Mouse (Mus musculus): ENCODE data around the gene B3gat2. TPM values are rescaled to one million over a fixed set of nuclear protein-coding genes. Genes with fewer than 3 reads are reported as not detected.

The B3gat2 gene
- polyA plus RNA-seq, 1 experiment from 2014 or later: 0.50 TPM

- Histone ChIP-seq H3K4me3 (replicated peaks) (no peak overlapping the region), H3K9ac (no peak overlapping the region), H3K4me1 (no peaks in the 10 kb centered on the region), H3K36me3 (peaks cover 4% of the 10 kb centered on the region; the same call in 1 of the 2 replicates), H3K27ac (no peak overlapping the region), H3K27me3 (replicated peaks) (no peaks in the 10 kb centered on the region), H3K4me2 (no peak overlapping the region), H3K9me3 (no peaks in the 10 kb centered on the region)
- no peak for ATAC-seq (ENCODE audit: insufficient read depth, low FRiP score, low read depth)
Measured at GRCm38 (mm10) chr1:23840924-23841323, 79.4 kb downstream of the B3gat2 start.

GRCm38 (mm10) chr1:23842629-23843028 is 81.1 kb downstream of the B3gat2 start:
- H3K9me3 ChIP-seq: no peaks in the 10 kb centered on the region
- H3K36me3 ChIP-seq: peaks cover 4% of the 10 kb centered on the region; the same call in 1 of the 2 replicates
- no peak overlapping the region for H3K4me2 ChIP-seq
- no peak for ATAC-seq (ENCODE audit: insufficient read depth, low FRiP score, low read depth)
- H3K27me3 ChIP-seq (replicated peaks): no peaks in the 10 kb centered on the region
- no peaks in the 10 kb centered on the region for H3K4me1 ChIP-seq
- 67% methylated on average over 3 of the region's 3 CpGs for WGBS
- H3K27ac ChIP-seq: no peak overlapping the region
- no peak overlapping the region for H3K4me3 ChIP-seq (replicated peaks)
- H3K9ac ChIP-seq: no peak overlapping the region

DNA sequence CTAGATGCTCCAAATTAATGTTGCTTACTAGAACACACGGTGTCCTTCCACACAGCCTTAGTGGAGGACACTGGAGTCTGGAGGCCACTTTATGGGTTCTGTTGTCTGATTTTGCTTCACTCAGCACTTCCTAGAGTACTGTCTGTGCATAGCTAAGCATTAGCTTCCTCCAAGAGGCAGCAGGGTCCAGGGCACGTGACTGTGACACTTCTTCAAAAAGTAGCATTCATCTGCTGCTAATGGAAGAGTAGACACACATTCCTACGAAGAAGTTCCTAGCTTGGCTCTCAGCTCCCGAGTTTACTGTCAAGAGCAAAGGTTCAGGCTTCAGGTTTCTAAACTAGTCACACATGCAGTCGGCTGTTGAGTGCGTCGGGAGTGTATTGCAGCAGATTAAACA is 82.2 kb downstream of the B3gat2 start:
- Histone ChIP-seq H3K4me3 (replicated peaks) (no peak overlapping the region), H3K27ac (no peak overlapping the region), H3K9me3 (no peaks in the 10 kb centered on the region), H3K9ac (no peak overlapping the region), H3K27me3 (replicated peaks) (no peaks in the 10 kb centered on the region), H3K36me3 (peaks cover 6% of the 10 kb centered on the region; the same call in 1 of the 2 replicates), H3K4me1 (no peaks in the 10 kb centered on the region), H3K4me2 (no peak overlapping the region)
- no peak for ATAC-seq (ENCODE audit: insufficient read depth, low FRiP score, low read depth)
- 66% methylated on average over 7 of the region's 7 CpGs for WGBS

- no peak for ATAC-seq (ENCODE audit: insufficient read depth, low FRiP score, low read depth)
- WGBS: 90% methylated on average over 10 of the region's 10 CpGs
- H3K27ac ChIP-seq: no peak overlapping the region
Measured at GRCm38 (mm10) chr1:23845007-23845406, 83.5 kb downstream of the B3gat2 start.

DNA sequence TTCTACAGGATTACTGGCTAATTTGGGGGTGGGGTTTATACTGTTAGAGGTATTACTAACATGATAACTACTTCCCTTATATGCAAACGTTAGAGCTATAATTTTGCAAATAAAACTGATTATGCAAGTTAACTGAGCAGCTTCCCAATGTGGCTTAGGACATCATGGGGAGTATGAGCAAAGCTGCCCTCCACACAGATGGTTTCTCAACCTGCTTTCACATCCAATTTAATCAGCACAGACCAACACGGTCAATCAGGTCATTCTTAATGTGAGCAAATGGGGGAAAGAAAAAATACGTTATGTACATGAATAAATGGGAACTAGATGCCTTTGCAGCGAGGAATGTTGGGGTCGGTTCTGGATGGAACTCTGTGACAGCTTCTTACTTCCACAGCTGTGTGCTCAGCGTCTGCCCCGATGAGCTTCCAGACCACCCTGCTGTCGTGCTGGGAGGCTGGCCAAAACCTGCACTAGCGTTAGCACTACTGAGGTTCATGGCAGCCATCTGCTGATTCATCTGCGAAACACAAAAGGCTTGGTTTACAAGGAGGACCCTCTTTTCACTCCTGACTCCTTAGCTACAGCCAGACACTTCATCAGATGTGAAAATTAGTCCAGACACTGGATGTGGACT is 84.6 kb downstream of the B3gat2 start:
- Histone ChIP-seq H3K4me3 (replicated peaks) (no peak overlapping the region), H3K27me3 (replicated peaks) (no peaks in the 10 kb centered on the region), H3K27ac (no peak overlapping the region), H3K4me2 (no peak overlapping the region), H3K4me1 (no peaks in the 10 kb centered on the region), H3K9me3 (no peaks in the 10 kb centered on the region), H3K36me3 (peaks cover 9% of the 10 kb centered on the region), H3K9ac (no peak overlapping the region)
- no peak for ATAC-seq (ENCODE audit: insufficient read depth, low FRiP score, low read depth)
- 51% methylated on average over 10 of the region's 10 CpGs for WGBS

More at GRCm38 (mm10) chr1:23845007-23845406, 83.5 kb downstream of the B3gat2 start:
- Histone ChIP-seq H3K9me3 (no peaks in the 10 kb centered on the region), H3K4me2 (no peak overlapping the region), H3K9ac (no peak overlapping the region), H3K36me3 (peaks cover 9% of the 10 kb centered on the region), H3K4me1 (no peaks in the 10 kb centered on the region), H3K4me3 (replicated peaks) (no peak overlapping the region), H3K27me3 (replicated peaks) (no peaks in the 10 kb centered on the region)

DNA sequence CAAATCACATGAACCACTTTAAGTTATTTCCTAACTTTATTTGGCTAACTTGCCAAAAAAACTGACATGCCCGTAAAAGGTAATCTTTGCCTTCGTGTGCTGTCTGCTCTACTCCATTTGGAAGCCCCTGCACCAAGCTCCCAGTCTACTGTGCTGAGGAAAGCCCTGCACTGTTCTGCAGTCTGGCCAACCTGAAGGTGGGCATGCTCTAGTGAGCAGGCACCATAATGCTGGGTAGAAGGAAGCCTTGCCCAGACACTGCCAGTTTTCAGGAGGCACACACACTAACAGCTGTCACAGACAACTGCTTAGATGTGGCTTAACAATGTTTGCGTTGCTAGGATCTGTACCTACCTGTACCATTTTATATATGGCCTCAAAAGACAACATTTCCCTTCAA is 94.1 kb downstream of the B3gat2 start:
- no peaks in the 10 kb centered on the region for H3K4me1 ChIP-seq
- no peak overlapping the region for H3K9ac ChIP-seq
- no peaks in the 10 kb centered on the region for H3K27me3 ChIP-seq (replicated peaks)
- H3K9me3 ChIP-seq: no peaks in the 10 kb centered on the region
- H3K36me3 ChIP-seq: peaks cover 9% of the 10 kb centered on the region; the same call in 1 of the 2 replicates
- no peak overlapping the region for H3K4me3 ChIP-seq (replicated peaks)
- ATAC-seq (ENCODE audit: insufficient read depth, low FRiP score, low read depth): no peak
- H3K27ac ChIP-seq: no peak overlapping the region
- no peak overlapping the region for H3K4me2 ChIP-seq
- WGBS: 80% methylated on average over 3 of the region's 3 CpGs

GRCm38 (mm10) chr1:23860944-23861343 is 99.4 kb downstream of the B3gat2 start:
- 76% methylated on average over 2 of the region's 2 CpGs for WGBS
- H3K9ac ChIP-seq: no peak overlapping the region
- no peaks in the 10 kb centered on the region for H3K9me3 ChIP-seq
- no peak overlapping the region for H3K27ac ChIP-seq
- ATAC-seq (ENCODE audit: insufficient read depth, low FRiP score, low read depth): no peak
- no peaks in the 10 kb centered on the region for H3K27me3 ChIP-seq (replicated peaks)
- H3K36me3 ChIP-seq: 0 out of 2 replicates have a peak, but pooled peaks cover 10% of the 10 kb centered on the region
- no peak overlapping the region for H3K4me3 ChIP-seq (replicated peaks)
- H3K4me2 ChIP-seq: no peak overlapping the region
- no peaks in the 10 kb centered on the region for H3K4me1 ChIP-seq

DNA sequence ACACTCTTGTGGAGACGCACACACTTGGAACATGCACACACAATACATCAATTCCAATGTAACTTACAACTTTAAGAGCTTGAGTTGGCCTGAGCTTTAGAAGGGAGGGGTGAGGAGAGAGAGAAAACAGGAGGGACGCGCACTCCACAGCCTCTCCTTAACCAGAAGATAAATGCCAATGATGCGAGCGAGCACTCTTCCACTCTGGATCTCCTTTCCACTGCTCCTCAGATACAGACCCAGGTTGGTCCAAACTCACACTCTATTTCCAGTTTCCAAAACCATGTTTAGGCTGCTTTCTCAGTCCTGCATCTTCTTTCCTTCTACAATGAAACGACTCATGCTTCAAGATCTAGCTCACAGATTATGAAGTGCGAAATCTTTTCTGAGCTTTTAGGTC is 104.0 kb downstream of the B3gat2 start:
- Histone ChIP-seq H3K4me3 (replicated peaks) (no peak overlapping the region), H3K27ac (no peak overlapping the region), H3K36me3 (0 out of 2 replicates have a peak, but pooled peaks cover 5% of the 10 kb centered on the region), H3K9ac (no peak overlapping the region), H3K4me1 (no peaks in the 10 kb centered on the region), H3K4me2 (no peak overlapping the region), H3K9me3 (no peaks in the 10 kb centered on the region), H3K27me3 (replicated peaks) (no peaks in the 10 kb centered on the region)
- WGBS: 91% methylated on average over 7 of the region's 7 CpGs
- ATAC-seq (ENCODE audit: insufficient read depth, low FRiP score, low read depth): no peak

DNA sequence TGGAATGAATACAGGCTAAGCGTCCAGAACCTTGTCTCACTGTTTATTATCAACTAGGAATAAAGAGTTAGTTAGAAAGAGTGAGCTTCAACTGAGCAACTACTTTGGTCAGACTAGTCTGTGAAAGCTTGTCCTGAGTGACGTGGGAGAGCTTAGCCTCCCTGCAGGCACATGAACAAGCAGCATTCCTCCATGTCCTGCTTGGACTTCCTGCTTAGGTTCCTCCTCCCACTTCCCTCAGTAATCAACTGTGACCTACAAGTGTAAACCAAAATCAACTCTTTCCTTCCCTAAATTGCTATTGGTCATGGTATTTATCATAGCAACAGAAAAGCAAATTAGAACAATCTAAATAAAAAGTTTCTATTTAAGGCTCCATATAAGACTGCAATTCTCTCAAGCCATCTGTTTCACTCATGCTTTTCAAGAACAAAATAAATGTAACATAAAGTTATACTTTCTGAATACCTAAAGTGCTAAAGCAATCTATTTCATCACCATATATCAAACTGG is 105.9 kb downstream of the B3gat2 start:
- Histone ChIP-seq H3K4me2 (no peak overlapping the region), H3K4me3 (replicated peaks) (no peak overlapping the region), H3K9ac (no peak overlapping the region), H3K4me1 (no peaks in the 10 kb centered on the region), H3K9me3 (no peaks in the 10 kb centered on the region), H3K27me3 (replicated peaks) (no peaks in the 10 kb centered on the region), H3K27ac (no peak overlapping the region), H3K36me3 (0 out of 2 replicates have a peak, but pooled peaks cover 5% of the 10 kb centered on the region)
- whole genome bisulfite sequencing: 62% methylated on average over 2 of the region's 2 CpGs
- ATAC-seq (ENCODE audit: insufficient read depth, low FRiP score, low read depth): no peak

- H3K4me1 ChIP-seq: no peaks in the 10 kb centered on the region
- H3K4me2 ChIP-seq: no peak overlapping the region
- WGBS: 100% methylated on average over 1 of the region's 1 CpGs
- H3K36me3 ChIP-seq: no peaks in the 10 kb centered on the region
- no peak for ATAC-seq (ENCODE audit: insufficient read depth, low FRiP score, low read depth)
- no peaks in the 10 kb centered on the region for H3K27me3 ChIP-seq (replicated peaks)
- H3K4me3 ChIP-seq (replicated peaks): no peak overlapping the region
- no peaks in the 10 kb centered on the region for H3K9me3 ChIP-seq
- H3K27ac ChIP-seq: no peak overlapping the region
- no peak overlapping the region for H3K9ac ChIP-seq
Measured at GRCm38 (mm10) chr1:23872194-23872593, 110.6 kb downstream of the B3gat2 start.

DNA sequence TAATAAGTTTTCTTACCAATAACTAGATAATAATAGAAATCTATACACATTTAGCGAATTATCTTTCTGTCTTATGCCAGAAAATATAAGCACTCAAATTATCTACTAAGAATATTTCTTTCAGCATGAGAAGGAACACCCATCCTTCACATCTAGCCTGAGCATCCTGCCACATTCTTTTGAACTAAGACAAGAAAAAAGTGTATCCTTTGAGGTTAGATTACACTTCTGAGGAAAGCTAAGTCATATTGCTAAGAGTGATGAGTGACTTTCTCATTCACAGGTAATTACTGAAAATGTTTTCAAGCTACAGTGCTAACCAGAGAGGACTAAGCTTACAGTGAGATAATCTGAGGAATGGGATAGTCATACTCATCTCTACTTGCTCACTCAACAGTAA is 121.1 kb downstream of the B3gat2 start:
- Histone ChIP-seq H3K36me3 (no peaks in the 10 kb centered on the region), H3K4me3 (replicated peaks) (no peak overlapping the region), H3K9ac (no peak overlapping the region), H3K9me3 (no peaks in the 10 kb centered on the region), H3K27me3 (replicated peaks) (no peaks in the 10 kb centered on the region), H3K4me1 (no peaks in the 10 kb centered on the region), H3K27ac (no peak overlapping the region), H3K4me2 (no peak overlapping the region)
- WGBS: 88% methylated on average over 1 of the region's 1 CpGs
- no peak for ATAC-seq (ENCODE audit: insufficient read depth, low FRiP score, low read depth)

DNA sequence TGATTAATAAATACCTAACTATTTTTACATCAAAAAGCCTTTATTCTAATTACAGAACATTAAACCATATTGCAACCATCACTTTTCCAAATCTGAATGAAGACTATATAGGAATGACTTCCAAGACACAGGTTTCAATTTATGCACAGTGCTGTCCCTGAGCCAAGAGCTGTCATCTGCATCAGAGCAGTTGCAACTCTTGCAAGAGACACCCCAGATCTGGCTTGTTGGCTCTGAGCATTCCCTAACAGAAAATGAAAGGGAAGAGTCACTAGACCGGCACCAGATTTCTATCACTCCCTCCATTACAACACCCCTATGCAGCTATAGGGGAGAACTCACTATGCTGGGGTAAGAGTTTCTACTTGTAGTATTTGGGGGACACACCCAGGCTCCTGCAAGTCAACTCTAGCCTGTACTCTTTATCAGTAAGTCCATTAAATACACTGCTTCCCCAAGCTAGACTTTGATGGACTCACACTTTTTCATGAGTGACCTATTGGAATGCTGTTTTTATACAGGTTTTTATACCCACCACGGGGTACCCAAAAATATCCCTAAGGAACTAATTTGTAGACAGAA is 122.6 kb downstream of the B3gat2 start:
- Histone ChIP-seq H3K4me1 (no peaks in the 10 kb centered on the region), H3K4me3 (replicated peaks) (no peak overlapping the region), H3K36me3 (no peaks in the 10 kb centered on the region), H3K9me3 (no peaks in the 10 kb centered on the region), H3K4me2 (no peak overlapping the region), H3K27ac (no peak overlapping the region), H3K27me3 (replicated peaks) (no peaks in the 10 kb centered on the region), H3K9ac (no peak overlapping the region)
- ATAC-seq (ENCODE audit: insufficient read depth, low FRiP score, low read depth): no peak
- 78% methylated on average over 2 of the region's 2 CpGs for WGBS

All from stomach, embryonic 15.5 days (tissue).